Mouse (Mus musculus) lung, postnatal 0 days (tissue): ENCODE measurements around the gene Ehd3.

Experiments used
- CTCF ChIP-seq: IDR thresholded peaks from 2 replicates; pipeline ENCODE4 v1.5.1; 2016; ENCODE audit warnings: antibody characterized with exemption, mild to moderate bottlenecking
- EP300 ChIP-seq: IDR thresholded peaks from 2 replicates; pipeline ENCODE4 v1.6.1; 2016; ENCODE audit warnings: antibody characterized with exemption, mild to moderate bottlenecking, control low read depth

DNA sequence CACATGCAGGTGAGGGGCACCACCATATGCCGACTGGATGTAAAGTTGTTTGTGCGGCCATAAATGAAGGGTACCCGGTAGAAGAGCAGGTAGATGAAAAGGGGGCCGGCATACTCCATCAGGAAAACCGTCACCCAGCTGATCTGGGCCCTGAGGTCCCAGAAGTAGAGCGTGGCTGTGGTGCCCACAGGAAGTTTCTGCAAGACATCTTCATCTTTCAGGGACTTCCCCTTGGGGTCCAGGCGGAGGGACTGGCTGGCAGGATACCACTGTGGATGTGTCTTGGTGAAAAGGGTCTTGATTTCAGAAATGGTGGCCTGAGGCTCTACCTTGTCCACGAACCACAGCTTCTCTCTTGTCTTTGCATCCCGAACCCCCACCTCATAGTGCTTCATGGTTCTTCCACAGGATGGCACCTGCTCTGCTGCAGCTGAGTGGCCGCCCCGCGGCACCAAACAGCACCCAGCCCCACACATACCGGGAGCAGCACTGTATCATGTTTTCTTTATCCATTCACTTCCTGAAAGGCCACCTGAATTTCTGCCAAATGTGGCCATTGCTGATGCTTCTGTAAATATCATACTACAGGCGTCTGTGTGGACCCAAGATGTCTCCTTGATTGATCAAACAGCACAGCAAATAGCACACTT, 67.1 kb downstream of the Ehd3 start:
- TF ChIP-seq CTCF (no peak), EP300 (no peak)
